Mouse (Mus musculus) adrenal gland, postnatal 36 days (tissue): ENCODE measurements at regions not wholly inside any gene's neighbourhood (a gene's known extent, or its start where the extent isn't known, plus 50 kb on each side); places are given as distances from the start of the nearest gene placed in this dataset.

Source experiments
- DNase-seq, 2 experiments: peaks; one replicate each; pipeline ENCODE4 v3.0.0; 2021; ENCODE audit warnings: mixed read lengths in 1 of 2

DNA sequence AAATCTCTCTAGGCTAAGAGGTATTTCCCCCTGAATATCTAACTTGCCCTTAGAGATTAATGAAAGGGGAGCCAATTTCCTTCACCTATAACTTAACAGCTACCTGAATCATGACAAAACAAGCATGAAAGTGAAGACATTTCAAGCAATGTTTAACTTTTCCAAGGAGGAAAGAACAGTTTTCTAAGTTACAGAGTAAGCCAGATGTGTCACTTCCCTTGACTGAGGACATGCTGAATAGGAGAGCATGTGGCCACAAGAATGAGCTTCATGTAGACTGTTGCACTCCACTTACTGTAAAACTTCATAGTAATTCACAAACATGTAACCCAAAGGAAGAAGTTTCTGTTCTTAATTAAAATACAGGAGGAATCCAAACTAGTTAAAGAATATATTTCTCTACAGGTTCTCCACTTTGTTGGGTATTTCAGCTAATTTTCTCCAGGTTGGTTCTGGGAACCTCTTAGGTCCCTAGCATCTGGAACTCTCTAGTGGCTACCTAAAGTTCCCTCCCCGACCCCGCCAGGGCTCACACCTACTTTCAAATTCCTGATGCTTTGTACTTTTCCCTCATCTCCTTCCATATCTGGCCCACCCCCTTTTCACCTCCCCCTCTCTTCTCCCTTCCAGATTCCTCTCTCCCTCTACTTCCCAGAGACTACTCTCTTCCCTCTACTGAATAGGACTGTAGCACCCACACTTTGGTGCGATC is 142.0 kb upstream of the Tyrp1 start:
- DNase-seq, result no peak

DNA sequence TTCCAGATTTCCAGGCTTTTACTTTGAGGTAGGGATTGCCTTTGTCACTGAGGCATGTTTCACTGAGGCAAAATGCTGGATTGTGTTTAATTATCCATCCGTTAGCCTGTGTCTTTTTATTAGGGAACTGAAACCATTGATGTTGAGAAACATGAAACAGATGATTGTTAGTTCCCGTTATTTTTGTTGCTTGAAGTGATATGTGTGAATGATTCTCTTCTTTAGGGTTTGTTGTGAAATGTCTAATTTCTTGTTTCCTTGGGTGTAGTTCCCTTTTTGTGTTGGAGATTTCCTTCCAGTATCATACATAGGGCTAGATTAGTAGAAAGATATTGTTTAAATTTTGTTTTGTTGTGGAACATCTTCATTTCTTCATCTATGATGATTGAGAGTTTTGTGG is 121.2 kb upstream of the Tyrp1 start:
- no peak for DNase-seq

DNA sequence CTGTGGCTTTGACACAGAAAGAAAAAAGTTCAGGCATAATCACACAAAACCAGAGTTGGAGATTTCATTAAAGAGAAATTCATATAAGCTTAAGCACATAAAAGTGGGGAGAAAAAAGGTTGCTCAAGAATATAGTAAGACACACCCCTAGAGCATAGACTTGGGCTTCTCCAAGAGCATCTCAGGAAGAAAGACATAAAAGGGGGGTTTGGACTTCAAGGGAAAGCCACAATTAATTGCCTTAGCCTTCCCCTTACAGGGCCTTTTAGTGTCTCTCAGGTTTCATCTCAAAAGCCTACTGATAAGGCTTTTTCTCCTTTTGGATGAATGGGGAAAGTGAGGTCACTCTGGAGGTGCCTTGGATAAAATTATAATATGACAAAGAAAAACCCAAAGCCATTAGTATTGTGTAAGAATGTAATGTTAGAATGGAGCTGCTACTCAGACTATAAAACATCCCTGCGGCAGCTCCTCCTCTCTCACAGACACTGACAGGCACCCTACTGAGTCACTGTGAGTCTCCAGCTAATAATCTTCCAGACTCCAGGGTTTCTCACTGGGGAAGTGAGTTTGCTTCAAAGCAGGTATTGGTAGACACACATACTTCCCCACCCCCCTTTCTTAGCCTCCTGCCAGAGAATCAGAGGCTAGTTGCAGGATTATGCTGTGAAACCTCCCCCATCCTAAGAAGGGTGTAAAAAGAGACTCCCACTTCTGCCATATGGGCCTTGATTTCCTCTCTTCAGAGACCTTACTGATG is 88.8 kb upstream of the Tyrp1 start:
- peak; percentile 5 to 15 for DNase-seq

- DNase-seq, result no peak
Observed at GRCm38 (mm10) chr4:80752259-80752658, 81.7 kb upstream of the Tyrp1 start.

- DNase-seq, result no peak
Observed at GRCm38 (mm10) chr4:80756114-80756513, 77.8 kb upstream of the Tyrp1 start.

- DNase-seq, result no peak
Observed at GRCm38 (mm10) chr4:80764024-80764423, 69.9 kb upstream of the Tyrp1 start.

- DNase-seq, result peak; percentile 32 to 69
Observed at GRCm38 (mm10) chr4:80765781-80766180, 68.1 kb upstream of the Tyrp1 start.

DNA sequence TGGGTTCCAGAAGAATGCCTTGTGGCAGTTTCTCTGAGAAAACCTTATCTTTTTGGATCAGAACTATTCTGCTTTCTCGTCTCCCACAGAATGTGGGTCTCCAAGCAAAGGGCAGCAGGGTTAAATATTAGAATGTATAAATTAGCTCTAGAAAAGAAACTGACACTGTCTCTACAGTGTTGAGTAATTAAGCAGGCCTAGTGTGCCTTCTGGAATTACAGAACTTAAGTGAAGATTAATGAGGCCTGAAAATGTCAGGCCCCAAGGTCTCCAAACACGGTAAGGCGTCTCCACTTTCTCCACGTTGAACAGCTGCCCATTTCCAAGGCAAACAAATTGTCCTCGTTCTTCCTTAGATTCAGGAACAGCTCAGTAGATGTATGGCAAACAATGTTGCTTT is 66.5 kb upstream of the Tyrp1 start:
- DNase-seq, result no peak
